Mouse (Mus musculus): ENCODE data around the gene A630076J17Rik.

A630076J17Rik gene

DNA sequence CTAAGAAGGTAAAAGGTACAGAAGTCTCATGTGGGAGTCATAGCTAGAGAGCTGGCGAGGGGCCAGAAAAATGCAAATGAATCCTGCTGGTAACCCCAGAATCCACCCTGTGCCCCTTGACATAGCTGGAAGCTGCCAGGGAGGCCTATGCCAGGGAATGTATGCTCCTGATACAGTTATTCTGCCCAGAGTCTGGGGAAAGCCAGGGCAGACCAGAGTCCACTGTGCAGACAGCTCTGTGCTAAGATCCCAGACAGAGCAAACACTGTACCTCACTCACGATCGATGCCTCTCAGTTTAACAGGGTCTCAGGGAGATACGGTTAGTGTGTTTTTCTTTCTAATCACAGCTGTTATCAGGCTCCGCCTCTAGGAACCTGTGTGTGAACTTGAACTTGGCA lies 592 bp upstream of the A630076J17Rik start:
- in situ Hi-C loops (cut with MboI, MseI): loop anchor here (5.0 kb wide), 1 partner anchor 42 kb away; no protein-coding TSS in a partner anchor

DNA sequence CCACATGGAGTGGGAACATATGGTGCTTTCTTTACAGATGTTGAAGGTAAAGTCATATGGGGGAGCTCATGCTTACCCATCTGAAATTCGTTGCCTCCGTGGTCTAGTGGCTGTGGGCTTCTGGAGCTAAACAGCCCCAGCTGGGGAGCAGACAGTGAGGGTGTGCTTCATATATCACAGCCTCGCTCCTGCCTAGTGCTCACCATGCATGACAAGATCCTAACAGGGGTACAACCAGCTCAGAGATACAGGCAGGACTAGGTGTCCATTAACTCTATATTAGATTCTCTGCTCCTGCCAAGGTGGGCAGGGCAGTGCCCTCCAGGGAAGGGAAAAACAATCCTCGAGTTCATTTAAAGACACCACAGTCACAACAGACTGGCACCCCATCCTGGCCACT lies 788 bp downstream of the A630076J17Rik start:
- in situ Hi-C loops (cut with MboI, MseI): loop anchor here (5.0 kb wide), 1 partner anchor 41 kb away; no protein-coding TSS in a partner anchor

DNA sequence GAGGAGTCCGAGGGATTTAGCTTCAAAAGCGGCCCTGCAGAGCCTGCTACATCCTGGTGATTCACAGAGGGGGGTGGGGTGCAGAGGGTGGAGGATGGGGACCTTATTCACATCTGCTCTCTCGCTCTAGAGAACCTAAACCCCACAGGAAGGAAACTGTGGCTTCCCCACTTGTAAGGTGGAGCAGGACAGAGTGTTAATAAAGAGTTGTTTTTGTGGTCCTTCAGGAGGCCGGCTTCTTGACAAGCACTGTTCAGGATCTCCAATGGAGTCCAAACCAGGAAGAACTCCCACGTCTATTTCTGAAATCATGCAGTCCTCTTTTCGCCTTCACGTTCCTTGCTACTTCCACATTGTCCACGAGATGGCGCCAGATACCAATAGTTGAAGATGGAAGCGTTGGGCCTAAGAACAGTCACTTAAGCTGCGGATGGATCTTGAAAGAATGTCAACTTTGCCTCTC lies 3.0 kb downstream of the A630076J17Rik start:
- in situ Hi-C loops (cut with MboI, MseI): loop anchor here (5.0 kb wide), 1 partner anchor 39 kb away; no protein-coding TSS in a partner anchor

DNA sequence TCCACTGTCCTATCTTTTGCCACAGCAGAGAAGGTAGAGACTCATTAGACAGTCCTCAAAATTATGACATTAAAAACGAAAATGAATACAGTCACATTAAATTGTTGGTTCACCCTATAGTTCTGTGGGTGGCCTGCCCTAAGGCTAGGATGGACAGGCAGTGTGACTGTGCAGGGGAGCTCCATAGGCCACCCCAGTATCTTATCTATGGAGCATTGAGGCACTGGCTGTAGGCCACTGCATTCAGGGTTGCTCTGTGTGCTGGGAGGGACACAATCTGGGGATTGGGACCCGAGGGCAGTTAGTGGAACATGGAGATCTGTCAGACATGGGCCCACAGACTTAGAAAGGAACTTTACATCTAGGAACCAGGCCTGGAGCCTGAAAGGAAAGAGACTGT lies 3.5 kb downstream of the A630076J17Rik start:
- in situ Hi-C loops (cut with MboI, MseI): loop anchor here (5.0 kb wide), 1 partner anchor 38 kb away; no protein-coding TSS in a partner anchor

DNA sequence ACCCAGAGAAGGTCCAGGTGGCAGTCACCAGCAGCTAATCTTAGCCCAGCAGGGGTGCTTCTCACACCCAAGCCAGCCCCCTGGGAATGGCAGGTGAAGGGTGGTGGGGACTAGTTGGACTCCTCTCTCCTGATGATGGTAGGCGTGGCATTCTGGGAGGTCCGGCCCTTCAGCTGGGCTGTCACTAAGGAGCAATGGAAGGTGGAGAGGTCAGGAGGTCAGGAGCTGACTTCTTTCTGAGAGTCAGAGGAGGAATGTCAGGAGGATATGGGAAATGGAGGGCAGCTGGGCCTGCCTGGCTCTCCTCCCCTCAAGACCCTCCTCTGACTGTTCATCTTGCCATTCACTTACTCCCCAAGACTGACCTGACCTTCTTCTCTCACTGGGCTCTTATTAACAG lies 7.6 kb downstream of the A630076J17Rik start:
- in situ Hi-C loops (cut with MboI, MseI): no loop called here

DNA sequence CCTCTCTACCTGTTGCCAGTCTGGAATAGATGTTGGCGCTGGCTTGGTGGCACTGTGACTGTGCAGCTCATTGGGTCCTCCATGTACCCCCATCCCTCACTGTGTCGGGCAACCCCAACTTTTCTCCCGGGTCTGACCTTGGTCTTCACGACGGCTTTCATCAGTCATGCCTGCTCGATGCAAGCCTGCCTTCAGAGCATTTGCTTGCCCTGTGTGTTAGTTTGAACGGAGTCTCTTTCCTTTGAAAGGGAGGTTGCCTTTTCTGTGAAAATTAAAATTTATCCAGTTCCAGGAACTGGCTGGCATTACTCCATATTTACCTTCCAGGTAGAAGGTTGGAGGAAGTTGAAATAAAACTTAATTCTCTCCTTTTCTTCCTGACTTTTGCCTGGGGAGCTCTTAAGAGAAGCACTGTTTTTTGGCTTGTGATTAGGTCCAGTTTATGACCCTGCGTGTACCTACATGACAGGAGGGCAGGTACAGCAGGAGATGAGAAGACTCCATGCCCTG lies 8.1 kb downstream of the A630076J17Rik start:
- in situ Hi-C loops (cut with MboI, MseI): no loop called here

DNA sequence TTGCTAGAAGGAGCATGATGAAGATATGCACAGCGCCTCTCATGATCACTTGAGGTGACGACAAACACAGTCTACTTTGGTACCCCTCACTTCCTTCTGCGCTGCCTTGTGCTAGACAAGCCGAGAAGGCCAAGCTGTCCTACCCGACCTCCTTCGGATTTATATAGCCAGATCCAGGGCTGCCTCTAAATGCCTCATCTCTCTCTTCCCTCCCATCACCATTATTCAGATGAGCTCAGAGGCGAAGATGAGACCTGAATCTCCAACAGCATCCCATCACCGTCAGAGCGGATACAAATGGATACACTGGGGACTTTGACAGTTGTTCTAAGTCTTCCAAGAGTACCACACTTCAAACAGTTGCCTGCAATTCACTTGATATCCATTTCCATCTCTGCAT lies 9.2 kb downstream of the A630076J17Rik start, which contains the start of gene Prok1:
TSS of gene Prok1 (minus strand) at position 101 of the 400 bp plus-strand sequence.
- in situ Hi-C loops (cut with MboI, MseI): loop anchor here (5.0 kb wide), 1 partner anchor 223 kb away; no protein-coding TSS in a partner anchor

DNA sequence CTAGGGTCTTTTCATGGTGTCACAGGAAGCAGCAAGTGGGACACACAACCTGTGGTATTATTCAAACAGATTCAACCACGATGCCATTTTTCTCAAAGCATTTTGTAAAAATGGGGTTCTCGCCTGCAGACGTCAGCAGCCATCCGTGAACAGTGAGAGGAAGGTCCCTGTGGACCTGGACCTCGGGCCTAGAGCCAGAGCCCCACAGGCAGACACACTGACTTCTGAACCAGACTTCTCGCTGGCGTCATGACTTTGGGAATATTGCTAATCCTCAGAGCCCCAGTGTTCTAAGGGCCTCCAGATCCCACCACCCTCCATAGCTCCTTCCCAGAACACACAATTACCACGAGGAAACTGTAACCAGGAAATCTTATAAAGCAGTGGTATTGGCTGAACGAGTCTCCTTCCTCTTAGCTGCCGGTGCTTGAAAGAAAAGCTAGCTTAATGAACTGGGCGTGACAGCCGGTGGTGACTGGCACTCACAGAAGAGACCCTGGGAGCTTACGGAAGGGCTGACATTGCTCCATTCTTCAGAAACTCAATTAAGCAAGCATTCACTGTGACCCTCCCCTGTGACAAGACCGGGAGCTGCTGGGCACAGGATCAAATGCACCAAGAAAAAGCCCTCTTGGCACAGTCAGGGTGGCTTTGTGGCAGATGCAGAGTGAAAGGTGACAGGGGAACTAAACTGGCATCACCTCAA lies 11.1 kb downstream of the A630076J17Rik start:
- in situ Hi-C loops (cut with MboI, MseI): loop anchor here (5.0 kb wide), 1 partner anchor 221 kb away; no protein-coding TSS in a partner anchor

DNA sequence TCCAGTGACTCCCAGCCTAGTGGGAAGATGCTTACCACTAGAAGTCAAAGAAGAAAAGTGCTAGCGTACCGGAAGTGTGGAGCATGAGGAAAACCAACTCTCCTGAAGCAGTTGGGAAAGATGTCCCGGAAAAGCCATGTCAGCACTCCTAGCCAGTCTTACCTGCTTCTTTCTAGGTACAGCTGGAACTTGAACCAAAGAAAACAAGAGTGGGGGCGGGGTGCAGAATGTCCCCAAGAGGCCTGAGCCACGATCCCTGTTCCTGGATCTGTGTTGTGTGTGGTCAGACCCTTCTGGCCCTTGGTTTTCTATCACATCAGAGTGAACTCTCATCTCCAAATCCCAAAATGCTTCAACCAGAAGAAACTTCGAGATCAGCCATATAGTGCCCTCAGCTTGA lies 16.5 kb downstream of the A630076J17Rik start:
- in situ Hi-C loops (cut with MboI, MseI): no loop called here

DNA sequence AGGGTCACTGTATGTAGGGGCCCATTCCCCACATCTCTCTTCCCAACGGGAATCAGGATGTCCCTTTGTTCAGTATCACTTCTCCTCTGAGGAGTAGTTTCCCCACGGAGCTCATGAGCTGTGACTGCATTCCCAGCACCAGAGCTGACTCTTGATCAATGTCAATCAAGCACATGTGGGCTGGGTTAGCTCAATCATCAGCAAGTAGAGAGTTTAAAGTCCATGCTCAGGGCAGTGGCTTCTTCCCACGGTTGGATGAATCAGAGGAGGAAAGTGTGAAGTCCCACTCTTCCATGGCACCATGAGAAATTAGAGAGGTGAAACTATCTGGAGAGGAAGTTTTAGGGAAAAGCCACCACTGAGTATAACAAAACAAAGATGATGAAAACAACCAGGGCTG lies 18.6 kb downstream of the A630076J17Rik start:
- in situ Hi-C loops (cut with MboI, MseI): no loop called here

DNA sequence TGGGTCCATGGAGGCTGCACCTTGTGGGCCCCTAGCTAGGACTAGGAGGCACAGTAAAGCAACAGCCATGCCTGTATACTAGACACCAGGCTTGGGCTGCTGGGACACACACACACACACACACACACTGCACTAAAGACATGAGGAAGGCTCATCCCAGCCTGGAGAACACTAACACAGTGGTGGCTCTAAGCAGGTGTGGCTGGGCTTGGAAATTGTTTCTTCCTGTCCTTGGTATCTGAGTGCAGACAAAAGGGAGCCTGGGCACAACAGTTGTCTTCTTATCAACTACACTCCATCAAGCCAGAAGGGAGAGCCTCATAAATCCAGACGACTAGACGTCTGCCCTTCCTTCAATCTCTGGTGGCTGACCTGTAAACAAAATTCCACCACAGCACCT lies 19.9 kb downstream of the A630076J17Rik start:
- in situ Hi-C loops (cut with MboI, MseI): no loop called here

DNA sequence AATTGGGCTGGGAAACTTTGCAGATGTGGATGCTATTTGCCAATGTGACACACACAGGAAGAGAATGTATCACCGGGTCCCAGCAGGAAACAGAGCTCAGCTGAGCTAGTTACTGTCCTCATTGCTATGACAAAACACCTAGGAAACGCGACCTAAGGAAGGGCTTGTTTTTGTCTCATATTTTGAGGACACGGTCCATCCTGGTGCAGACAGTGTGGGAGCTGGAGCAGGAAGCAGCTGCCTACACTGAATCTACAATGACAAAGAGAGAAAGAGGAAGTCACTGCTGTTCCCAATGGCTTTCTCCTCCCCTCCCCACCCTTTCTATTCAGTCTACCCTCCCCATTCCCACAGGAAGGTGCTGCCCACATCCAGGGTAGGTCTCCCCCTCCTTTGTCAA lies 21.6 kb downstream of the A630076J17Rik start:
- in situ Hi-C loops (cut with MboI, MseI): no loop called here

DNA sequence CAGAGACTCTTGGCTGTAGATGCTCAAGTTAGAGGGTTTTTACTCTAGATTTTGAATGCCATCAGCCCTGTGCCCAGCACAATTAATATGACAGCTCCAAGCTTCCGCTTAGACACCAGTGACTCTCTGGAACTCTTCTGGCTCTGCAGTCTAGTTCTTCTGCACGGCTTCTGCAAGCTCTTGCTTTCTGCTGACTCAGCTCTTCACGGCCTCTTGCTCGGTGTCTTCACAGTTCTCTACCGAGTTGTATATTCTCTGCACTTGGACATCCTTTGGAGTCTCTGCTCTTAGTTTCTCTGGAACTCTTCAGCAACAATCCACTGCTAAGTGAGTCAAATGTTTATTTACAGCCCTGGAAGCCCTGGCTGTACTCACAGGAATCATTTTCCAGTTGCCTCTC lies 23.5 kb downstream of the A630076J17Rik start:
- in situ Hi-C loops (cut with MboI, MseI): no loop called here

DNA sequence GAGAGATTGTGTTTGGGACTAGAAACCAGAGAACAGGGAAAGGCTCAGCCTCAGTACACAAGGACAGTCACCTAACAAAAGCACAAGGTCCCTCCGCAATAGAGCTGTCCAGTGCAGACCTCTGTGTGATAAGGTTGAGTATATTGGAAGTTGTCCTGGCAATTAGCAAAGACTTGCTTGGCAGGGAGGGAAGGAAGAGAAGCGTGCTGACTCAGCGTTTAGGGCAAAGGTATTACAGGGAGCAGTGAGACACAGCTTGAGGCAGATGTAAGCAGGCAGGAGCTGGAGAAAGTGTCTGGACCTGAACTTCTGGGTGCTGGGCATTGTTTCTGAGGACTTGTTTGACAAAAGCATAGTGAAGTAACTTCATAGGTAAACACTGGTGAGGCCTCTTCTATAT lies 25.6 kb downstream of the A630076J17Rik start:
- in situ Hi-C loops (cut with MboI, MseI): no loop called here

DNA sequence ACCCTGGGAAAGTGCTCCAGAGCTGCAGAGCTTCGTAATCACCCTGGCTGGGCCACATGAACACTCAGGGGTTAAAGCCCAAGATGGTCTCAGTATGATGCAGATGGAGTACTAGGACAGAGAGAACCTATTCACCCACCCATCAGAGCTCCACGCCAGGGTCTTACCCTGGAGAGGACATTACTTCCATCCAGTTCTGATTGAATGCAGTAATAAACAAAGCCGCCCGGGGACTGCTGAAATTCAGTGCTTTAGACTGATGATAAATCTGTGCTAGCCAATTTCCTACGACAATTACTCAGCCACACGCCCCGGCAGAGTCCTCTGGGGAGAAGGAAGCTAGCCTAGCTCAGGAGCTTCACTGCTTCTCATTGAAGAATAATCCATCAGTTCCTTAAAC lies 26.3 kb downstream of the A630076J17Rik start:
- in situ Hi-C loops (cut with MboI, MseI): no loop called here

DNA sequence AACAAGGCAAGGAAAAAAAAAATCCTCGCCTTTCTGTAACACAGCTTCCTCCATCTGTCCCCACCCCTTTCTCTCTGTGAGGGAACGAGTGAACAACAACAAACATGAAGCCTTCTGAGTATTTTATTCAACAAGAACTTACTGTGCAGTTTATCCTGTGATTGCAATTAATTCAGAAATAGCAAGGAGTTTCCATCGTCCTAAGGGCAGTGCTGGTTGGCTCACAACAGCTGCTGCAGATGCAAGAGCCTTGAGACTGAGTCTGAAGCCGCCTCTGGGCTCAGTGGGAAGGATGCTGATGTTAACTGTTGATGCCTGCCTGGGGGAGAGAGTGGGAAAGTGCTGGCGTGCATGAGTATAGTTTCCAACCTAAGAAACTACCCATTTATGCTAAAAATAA lies 27.5 kb downstream of the A630076J17Rik start:
- in situ Hi-C loops (cut with MboI, MseI): no loop called here

DNA sequence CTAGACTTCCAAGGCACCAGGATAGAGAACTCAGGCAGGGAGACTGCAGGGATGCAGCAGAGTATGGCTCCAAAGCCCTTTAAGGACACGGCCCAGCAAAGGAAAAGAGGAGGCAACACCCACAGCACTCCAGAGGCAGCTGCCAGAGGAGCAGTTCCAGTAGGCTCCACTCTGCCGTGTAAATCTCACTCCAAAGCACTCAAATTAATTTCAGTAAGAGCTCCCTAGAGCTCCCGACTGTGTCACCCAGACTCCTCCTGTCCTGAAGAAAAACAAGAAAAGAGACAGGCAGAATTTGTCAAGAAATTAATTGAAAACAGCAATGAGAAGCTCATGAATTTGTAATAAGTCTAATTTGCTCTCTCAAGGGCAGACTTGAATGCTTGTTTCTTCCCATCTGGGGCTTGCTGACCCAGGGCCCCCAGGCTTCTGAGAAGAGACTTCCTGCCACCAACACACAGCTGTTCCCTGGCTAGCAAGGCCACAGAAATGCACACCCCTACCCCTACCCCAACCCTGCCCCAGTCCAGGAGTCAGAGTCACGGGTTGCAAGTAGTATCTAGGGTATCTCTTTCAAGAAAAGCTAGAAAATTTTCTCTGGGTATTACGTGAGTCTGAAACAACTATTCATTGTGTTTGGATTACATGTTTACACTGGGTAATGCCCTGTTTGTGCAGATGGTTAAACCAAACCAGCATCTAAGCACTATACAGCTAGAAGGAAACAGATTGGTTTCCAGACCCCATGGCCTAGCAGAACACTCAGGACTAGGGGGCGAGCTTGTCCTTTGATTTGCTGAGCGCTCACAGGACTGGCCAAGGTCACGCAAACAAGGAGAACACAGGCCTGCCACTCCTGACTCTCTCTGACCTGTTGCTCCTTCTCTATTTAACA lies 30.8 kb downstream of the A630076J17Rik start:
- in situ Hi-C loops (cut with MboI, MseI): no loop called here

DNA sequence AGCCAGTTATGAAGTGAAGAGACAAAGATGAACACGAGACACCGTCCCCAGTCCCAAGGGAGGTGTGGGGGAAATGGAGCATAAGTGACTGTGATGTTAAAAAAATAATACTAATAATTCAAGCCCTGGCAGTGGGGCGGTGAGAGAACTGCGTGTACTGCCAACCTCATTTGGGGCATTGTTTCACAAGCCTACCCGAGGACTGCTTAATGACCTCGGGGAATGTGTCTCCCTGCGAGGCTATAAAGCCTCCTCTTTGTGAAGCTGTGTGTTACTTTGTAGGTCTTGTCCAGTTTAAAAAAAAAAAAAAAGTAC lies 31.4 kb downstream of the A630076J17Rik start:
- in situ Hi-C loops (cut with MboI, MseI): no loop called here

DNA sequence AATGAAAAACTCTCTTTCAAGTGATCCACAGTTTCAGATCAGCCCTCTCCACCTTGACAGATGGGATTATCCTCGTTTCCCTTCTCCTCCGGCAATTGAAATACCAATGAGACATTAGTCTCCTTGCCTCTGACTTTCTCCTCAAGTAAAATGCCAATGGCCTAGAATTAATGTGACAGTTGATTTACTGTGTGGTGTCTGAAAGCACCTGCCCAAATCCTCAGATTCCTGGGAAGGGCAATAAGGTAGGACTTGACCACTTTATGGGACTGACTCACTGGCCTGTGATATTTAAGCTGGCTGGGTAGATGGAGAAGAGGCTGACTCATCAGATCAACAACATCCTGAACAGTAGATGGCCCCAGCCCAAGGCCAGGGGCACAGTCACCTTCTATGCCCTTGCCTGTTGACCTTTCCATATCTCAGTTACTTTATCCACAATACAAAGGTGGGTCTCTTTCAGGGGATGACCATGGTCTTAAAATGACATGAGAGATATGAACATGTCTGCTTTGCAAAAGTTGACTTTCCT lies 36.5 kb downstream of the A630076J17Rik start:
- in situ Hi-C loops (cut with MboI, MseI): loop anchor here (5.0 kb wide), 1 partner anchor 65 kb away; no protein-coding TSS in a partner anchor

DNA sequence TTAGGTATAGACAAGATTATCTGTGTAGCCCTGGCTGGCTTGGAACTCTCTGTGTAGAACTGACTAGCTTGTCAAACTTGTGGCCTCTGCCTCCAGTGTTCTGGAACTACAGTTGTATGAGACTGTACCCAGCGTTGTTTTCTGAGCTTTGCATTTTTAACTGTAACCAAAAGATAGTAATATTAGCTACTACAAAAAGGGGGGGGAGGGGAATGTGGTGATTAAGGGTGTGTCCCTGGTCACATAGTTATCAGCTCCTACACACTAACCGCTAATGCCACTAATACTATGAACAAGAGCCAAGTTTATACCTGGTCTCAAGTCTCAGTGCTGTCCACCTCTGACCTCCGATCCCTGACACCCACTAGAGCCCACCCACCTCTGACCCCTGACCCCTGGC lies 42.0 kb downstream of the A630076J17Rik start:
- in situ Hi-C loops (cut with MboI, MseI): loop anchor here (5.0 kb wide), 1 partner anchor 40 kb away; the partner anchor contains the start of gene A630076J17Rik

DNA sequence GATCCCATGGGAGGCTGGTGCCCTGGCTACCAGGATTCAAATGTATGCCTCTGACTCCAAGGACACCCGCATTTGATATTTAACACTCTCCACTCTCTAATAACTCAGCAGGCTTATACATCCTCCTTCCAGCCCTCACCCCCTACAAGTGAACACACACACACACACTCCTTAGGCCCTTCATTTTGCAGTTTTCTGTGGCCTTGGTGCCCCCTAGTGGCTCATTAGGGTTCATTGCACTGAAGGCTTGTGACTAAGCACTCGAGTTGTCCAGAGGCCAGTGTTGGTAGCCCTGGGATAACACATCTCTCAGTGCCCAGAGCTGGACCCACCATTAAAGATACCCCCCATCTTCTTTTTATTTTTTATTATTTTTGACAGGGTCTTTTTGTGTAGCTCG lies 43.4 kb downstream of the A630076J17Rik start:
- in situ Hi-C loops (cut with MboI, MseI): loop anchor here (5.0 kb wide), 1 partner anchor 42 kb away; the partner anchor contains the start of gene A630076J17Rik

DNA sequence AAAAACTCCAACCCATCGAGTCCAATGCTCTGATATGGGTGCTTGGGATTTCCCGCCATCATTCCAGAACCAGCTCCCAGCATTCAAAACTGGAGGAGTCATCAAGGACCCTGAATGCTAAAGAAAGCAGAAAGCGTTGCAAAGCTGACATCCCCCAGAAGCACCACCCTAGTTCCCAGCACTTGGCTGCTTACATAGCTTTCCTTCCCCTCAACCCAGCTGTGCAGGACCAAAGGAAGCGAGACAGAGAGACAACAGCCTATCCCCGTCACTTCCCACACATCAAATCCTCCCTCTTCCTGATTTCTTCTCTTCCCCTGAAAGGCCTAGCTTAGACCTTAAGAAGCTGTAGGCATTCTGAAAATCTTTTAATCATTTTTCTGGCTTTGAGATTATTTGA lies 44.9 kb downstream of the A630076J17Rik start:
- in situ Hi-C loops (cut with MboI, MseI): no loop called here
